Mouse (Mus musculus) layer of hippocampus, postnatal 36 days (tissue): ENCODE results near the gene Setd7. TPM values are rescaled to one million over a fixed set of nuclear protein-coding genes. Genes with fewer than 3 reads are reported as not detected.
A peak's percentile ranks its signal among the peaks of the same experiment; 100 is the strongest.

ENCODE experiments used
- DNase-seq, 2 experiments: peaks; one replicate each; pipeline ENCODE4 v3.0.0; 2022
- total RNA-seq, 2 experiments: library from RNA; stranded (reverse); gene quantifications; 2 replicates each; pipeline ENCODE4 v1.2.3; 2021

Setd7 gene
- total RNA-seq, 2 experiments from 2014 or later = 159 to 165 TPM

DNA sequence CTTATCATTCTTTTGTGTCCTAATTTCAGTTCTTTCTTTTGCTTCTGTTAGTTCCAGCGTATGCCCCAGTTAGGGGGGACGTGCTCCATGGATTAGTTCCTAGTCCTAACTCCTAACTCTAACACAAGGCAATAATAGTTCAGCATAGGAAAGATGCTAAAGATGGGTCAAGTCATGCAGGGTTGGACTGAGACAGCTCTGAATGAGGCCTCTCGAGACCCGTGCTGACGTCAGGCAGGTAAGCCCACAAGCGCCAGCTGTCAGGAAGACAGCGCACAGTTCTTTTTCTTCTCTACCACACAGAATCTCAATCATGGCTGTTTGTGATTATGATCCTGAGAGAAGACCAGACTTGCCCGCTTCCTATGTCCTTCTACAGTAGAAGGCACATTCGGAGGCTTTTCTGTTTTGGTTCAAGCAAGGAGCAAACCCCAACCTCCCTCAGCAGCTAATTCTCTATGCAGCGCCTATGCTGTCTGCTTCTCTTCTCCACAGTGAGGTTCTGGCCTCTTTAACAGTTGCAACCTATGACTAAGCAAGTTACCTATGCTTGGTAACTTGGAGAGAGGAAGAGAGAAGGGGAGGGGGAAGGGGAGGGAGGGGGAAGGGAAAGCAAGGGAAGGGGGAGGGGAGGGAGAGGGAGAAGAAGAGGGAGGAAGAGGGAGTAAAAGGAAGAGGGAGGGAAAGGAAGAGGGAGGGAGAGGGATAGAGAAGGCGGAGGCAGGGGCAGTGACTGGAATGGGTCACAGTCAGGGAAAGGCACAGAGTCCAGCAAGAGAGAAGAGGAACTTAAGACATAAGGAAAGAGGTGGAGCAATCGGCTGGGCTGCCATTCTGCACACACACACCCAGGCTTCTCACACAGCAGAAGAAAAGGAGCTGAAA lies 42.6 kb downstream of the Setd7 start:
- DNase-seq = no peak

DNA sequence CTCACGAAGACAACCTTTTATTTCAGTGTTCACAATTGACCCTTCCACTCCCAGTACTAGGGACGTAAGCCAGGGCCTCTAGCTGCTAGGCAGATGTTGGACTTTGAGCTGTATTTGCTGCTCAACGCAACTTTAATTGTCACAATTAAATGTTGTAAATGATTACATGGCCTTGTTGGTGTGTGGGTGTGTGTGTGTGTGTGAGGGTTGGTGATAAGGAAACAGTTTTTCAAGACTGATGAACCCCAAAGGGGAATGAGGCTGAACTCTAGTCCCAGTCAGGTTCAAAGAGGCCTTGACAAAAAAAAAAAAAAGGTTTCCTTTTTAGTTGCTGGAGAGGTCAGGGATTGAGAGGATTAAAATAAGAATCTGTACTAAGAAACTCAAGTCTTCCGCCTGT lies 43.2 kb downstream of the Setd7 start:
- no peak for DNase-seq

DNA sequence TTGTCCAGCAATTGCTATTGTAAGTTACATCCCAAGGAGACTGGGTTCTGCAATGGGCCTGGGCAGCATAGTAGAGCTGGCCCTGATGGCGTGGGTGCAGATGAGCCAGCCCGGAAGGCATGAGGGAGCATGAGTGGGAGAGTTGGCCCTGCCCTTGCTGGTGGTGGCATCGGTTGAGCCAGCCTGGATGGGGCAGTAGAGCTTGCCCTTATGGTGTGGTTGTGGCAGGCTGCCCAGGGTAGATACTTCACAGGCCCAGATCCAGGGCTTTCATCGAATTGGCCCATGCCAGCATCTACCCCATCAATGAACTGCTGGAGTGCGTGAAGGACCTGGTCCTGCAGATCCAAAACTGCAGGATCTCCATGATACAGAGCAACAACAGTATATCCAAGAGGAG lies 48.7 kb downstream of the Setd7 start:
- no peak for DNase-seq

DNA sequence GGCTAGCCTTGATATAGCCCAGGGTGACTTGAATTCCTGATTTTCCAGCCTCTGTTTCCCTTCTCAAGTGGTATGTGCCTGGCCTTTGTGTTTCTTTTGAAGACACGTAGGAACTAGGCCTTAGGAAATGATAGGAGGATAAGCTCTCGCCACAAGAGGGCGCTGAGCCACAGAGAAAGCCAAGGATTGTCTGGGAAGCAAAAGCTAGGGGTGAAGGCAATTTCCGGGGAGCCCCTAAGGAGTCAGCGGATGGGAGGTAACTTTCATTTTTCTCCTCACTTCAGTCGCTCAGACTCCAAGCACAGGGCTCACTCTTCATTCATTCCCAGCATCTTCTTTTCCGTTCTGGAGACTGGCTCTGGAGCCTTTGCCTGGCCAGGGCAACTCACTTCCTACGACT lies 49.8 kb downstream of the Setd7 start:
- DNase-seq = peak; percentile 70 to 79

DNA sequence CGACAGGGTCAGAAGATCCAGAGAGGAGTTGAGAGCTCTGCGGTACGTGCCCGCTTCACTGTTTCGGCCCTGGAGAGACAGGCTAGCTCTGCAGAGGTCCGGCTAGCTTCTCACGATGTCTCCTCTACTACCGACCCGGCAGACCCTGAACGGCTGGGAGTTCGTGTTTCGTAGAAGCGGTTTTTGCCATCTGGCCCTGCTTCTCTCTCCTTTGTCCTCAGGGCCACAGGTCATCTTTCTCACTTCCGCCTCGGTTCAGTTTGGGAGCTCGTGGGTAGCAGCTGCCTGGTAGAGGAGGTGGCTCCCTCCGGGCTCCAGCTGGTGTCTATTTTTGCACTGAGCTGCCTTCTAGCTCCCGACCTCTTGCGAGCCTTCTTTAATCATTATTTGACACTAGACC lies 55.2 kb downstream of the Setd7 start:
- no peak for DNase-seq

DNA sequence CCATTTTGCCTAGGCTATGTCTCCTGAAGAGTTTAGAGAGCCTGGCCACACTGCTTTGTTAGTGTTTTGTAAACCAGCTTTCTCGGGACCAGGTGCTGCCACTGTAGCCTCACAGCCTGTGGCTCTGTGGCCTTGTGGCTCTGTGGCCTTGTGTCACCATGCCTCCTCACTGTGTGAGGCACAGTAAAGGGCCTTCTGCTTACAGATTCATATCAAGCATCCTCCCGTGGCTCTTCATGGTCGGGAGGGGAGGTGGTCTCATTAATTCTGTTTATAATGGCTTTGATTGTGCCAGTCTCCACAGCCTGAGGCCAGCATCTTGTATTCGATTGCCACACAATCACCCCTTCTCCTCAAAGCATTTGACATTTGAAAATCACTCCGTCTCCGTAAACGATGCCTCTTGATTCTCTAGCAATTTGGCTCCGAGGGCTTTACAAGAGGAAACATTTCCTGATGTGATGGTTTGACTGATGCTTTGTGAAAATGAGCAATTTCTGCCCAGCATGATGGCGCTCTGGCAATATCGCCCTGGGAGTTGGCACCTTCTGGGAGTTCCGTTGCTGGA lies 56.2 kb downstream of the Setd7 start:
- no peak for DNase-seq

DNA sequence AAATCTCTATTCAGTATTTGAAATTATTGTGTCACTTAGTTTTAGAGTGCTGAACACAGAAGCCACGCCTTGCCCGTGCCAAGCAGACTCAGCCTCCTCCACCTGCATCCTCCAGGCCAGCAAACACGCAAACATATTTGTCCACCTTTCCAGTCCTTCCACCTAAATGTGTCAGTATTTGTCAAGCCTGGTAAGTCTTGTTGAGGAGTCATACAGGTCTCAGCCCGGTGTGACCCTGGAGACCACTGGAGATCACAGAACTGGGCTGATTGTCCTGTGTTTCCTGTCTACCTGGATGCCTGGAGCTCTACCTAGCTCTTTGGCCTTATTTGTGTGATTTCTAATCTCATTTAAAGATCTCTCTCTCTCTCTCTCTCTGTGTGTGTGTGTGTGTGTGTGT lies 60.8 kb downstream of the Setd7 start:
- no peak for DNase-seq

DNA sequence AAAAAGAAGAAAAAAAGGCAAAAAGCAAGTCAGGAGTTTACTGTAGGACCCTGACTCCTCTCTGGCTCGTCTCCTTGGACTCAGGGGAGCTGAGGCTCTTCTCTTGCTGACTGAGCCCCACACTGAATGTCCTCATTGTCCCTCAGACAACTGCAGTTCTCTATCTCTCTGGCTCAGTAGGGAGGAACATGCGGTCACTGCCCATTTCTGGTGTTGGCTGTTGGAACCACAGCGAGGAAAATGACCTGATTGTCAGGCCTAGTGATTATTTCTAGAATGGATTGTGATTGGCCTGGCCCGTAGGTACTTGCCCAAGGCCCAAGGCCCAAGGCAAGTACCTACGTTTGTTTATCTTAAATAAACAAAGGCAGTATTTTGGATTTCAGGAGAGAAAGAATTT lies 62.0 kb downstream of the Setd7 start:
- DNase-seq = no peak

DNA sequence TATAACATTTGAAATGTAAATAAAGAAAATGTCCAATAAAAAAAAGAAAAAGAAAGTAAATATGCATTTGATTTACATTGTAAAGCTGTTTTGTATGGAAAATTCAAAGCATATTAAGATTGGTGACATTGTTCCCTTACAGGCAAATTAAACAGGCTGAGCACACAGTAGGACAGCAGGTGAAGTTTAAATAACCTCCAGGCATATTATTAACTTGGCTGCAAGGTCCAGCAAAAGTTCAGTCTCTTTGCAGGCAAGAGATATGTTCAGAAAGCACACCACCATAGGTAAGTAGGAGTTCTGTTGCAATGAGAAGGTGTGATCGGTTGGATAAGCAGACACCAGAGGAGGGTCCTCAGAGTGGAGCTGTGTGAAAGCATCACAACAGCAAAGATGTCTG lies 62.7 kb downstream of the Setd7 start:
- DNase-seq = no peak

DNA sequence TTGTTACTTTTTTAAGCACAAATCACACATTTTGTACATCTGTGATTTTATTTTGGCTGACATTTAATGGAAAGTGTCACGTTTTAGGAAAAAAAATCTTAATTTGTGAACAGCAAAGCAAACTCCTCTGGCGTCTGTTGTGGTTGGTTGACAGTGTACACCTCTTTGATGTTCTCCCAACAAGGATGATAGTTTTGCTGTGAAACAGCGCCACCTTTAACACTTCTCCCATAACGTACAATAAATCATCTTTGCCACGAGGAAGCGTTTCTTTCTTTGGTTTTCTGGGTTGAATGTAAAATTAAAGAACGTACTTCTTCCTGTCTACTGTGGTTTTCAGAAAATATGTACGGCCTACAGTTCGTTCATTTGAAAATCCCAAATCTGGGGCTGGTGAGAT lies 65.0 kb downstream of the Setd7 start:
- no peak for DNase-seq

DNA sequence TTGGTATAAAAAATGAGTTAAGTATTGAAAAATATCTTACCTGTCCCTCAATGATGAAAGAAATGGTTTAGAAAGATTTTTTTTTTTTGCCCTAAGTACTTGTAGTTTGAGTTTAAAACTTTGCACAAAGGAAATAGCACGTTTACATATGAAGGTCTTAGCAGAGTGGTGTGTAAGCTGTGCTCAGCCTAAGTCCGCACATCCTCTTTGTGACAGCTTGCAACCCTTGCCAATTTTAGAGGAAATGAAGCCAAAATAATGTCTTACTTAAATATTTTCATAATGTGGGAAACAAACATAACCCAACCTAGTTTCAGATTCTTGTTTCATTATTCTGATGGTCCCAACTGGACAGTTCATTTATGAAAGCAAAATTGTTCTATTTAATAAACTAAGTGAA lies 66.2 kb downstream of the Setd7 start:
- DNase-seq = no peak

DNA sequence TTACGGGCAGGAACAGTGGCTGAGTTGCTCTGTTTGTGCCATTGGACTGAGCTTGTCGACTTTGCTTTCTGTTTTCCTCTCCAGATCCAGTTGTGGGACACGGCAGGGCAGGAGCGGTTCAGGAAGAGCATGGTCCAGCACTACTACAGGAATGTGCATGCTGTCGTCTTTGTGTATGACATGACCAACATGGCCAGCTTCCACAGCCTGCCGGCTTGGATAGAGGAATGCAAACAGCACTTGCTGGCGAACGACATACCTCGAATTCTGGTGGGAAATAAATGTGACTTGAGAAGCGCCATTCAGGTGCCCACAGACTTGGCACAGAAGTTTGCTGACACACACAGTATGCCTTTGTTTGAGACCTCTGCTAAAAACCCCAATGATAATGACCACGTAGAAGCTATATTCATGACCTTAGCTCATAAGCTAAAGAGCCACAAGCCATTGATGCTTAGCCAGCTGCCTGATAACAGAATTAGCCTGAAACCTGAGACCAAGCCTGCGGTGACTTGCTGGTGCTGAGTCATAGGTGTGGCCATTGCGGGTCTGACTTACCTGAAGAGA lies 67.3 kb downstream of the Setd7 start:
- no peak for DNase-seq

DNA sequence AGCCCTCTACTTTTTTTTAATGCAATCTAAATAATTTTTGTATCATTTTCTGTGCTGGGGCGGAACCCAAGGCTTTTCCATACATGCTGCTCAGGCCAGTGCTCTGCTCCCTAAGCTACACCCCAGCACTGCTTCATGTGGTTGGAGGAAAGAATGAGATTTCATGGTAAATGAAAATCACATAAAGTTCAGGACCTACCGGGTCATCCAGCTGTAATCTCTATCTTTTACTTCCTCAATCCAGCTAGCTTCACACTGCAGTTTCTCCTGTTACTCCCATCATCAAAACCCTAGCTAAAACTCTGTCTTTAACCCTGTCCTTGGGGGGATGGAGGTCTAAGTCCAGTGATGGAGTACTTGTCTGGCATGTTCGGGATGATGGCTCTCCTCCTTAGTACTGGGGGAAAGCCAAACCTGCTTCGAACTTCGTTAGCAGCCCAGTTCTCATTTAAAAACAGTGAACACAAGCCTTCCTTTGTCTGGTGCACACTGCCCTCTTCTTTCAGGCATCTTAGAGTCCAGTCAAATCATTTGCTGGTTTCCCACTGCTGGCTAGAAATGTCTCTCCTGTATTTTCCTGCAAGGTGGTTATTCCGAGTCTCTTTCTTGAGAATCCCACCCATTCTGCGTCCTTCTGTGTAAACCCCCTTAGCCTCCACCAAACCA lies 70.5 kb downstream of the Setd7 start:
- DNase-seq = no peak

DNA sequence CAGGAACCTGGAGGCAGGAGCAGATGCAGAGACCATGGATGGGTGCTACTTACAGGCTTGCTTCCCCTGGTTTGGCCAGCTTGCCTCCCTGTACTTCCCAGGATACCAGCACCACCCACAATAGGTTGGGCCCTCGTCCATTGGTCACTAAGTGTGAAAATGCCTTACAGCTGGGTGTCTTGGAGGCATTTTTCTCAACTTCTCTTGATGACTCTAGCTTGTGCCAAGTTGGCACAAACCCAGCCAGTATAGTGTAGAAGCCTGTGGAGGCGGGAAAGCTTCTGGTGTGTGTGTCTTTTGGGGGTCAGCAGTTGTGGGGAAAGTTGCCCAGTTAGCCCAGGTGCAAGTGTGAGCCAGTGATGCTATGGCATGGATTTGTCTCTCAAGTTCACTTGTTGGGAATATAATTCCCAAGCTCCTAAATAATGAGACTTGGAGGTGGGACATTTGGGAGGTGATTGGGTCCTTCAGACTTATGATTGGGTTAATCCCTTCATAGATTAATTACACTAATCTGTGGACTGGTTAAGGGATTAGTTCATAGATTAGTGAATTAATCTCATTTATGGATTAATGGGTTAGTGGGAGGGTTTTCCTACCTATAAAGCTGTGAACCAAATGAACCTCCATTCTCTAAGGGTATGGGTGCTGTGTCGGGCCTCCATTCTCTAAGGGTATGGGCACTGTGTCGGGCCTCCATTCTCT lies 74.0 kb downstream of the Setd7 start:
- no peak for DNase-seq

DNA sequence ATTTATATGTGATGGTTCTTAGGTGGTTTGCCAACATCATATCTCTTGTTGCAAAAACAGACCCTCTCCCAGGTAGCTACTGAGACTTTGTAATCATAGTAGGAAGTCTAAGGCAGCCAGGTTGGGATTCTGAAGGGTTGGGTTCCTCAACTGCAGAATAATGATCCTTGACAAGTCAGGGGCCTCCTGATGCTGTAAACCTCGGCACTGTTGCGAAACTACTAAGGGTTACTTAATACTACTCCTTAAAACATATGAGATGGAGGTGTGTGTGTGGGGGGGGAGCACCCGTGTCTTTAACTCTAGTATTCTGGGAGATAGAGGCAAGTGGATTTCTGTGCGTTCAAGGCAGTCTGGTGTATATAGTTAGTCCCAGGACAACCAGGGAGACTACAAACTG lies 75.3 kb downstream of the Setd7 start:
- no peak for DNase-seq

DNA sequence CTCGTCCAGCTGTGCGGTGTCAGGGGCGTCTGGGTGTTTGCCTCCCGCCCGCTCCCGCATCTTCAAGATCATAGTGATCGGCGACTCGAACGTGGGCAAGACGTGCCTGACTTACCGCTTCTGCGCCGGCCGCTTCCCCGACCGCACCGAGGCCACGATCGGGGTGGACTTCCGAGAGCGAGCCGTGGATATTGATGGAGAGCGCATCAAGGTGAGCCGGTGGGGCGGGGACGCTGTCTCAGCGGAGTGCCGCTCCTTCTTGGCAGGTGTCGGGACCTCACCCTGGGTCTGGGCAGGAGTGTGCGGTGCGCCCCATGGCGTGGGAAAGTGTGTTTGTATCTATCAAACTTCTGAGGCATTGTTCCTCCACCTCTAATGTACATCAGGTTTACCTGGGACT lies 76.3 kb downstream of the Setd7 start:
- no peak for DNase-seq

DNA sequence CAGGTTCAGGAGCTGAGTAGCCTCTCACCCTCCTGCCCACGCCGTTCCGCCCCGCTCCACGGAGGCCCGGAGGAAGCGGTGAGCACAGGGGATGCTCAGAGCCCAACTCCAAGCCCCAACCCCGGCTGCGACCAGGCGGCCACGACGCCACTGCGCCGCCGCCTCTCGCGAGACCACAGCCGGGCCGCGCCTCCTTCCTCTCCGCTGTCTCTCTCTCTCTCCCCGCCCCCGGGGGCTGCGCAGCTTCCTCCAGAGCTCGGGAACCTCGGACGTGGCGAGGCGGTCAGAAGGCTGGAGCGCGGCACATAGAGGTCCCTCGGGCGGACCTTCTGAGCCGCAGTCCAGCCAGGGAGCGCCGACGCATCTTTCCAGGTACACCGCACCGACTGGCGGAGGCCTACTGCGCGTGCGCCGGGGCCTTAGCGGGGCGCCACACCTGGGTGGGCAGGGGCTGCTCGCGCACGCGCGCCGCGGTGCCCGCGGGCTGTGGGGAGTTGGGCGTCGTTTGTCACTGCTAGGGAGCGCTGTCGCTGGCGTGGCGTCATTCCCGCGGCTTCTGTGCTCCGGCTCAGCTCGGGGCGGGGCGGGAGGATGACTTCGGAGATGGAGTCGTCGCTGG lies 76.8 kb downstream of the Setd7 start, which contains the start of gene Rab33b:
Rab33b (plus strand) TSS at position 180 of the 619 bp plus-strand sequence.
- DNase-seq = peak; percentile 97

DNA sequence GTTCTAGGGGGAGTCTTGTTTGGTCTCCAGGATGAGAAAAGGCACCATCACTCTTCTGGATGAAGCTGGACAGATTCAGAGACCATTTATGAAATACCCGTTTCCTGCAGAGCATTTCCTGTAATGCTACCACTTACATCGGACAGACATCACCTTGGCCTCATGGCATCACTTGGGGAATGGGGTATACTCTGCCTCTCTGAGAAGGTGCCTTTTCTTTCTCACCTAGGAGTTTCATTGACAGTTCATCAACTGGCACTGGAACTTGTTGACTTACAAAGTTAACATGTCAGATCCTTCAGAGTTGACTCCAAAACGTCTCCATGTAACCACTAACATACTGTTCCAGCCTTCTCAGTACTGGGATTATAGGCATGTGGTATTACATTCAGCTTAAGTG lies 77.9 kb downstream of the Setd7 start:
- DNase-seq = no peak

DNA sequence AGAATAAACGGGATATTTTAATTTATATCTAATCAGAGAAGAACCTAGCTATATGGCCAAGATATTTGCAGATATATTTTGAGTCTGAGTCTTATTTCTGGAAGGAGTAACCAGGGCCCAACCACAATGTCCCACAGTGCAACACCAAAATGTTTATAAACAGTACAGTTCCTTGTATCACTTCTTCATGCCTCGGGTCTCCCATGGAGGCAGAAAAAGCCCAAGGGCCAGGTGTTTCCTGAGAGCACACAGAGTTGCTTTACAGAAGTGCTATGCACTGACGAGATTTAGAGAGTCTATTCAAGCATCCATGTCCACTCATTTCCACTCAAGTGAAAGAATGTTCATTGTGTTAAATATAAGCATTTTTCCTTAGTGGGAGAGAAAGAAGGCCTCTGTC lies 78.8 kb downstream of the Setd7 start:
- DNase-seq = no peak

DNA sequence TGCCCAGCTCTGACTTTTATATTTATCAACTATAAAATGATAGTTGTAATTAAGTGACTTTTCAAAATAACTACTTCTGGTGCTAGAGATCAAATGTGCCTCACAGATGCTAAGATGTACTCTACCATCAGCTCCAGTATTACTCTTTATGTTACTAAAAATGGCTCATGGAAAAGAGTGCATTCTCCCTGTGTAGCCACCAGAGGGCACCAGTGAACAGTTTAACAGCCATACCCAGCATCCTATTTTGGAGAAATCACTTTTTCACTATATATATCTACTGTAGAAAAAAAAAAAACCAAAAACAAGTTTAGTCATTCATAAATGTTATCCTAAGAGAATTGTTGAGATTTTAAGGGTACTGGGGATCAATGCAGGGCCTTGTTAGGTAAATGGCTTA lies 79.6 kb downstream of the Setd7 start:
- DNase-seq = peak in 1 of 2 experiments; percentile 40

DNA sequence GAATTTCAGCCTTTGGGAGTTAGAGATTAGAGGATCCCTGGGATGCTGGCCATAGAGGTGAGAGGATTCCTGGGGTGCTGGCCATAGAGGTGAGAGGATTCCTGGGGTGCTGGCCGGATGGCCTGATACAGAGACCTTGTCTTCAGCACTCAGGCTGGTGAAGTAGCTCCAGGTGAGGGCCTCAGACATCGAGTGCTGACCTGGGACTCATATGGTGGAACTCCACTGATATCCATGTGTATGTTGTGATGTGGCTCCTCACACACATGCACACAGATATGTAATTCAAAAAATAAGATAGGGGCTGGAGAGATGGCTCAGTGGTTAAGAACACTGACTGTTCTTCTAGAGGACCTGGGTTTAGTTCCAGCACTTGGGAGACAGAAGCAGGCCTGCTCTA lies 80.8 kb downstream of the Setd7 start:
- no peak for DNase-seq

DNA sequence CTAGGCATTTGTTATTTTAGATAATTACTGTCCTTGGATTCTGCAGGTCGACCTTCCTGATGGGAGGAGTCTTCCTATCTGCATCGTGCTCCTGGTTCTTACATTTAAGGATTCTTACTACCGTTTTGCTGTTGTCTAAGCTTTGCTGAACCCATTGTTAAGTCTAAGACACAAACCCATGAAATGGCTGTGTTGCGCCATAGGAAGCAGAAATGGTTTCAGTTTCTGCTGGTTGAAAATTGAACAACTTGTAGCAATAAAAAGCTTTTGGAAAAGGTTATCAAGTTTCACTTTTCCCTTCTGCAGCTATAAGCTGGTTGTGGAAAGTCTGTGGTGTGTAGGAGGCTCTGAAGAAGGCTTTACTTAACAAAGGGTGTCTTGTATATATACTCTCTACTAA lies 85.0 kb downstream of the Setd7 start:
- no peak for DNase-seq
